Mouse (Mus musculus): Measurements from ENCODE around the gene Hlcs. TPM values are rescaled to one million over a fixed set of nuclear protein-coding genes. Genes with fewer than 3 reads are reported as not detected.

Gene Hlcs
- polyA plus RNA-seq, 1 experiment from 2014 or later = 7.0 TPM

DNA sequence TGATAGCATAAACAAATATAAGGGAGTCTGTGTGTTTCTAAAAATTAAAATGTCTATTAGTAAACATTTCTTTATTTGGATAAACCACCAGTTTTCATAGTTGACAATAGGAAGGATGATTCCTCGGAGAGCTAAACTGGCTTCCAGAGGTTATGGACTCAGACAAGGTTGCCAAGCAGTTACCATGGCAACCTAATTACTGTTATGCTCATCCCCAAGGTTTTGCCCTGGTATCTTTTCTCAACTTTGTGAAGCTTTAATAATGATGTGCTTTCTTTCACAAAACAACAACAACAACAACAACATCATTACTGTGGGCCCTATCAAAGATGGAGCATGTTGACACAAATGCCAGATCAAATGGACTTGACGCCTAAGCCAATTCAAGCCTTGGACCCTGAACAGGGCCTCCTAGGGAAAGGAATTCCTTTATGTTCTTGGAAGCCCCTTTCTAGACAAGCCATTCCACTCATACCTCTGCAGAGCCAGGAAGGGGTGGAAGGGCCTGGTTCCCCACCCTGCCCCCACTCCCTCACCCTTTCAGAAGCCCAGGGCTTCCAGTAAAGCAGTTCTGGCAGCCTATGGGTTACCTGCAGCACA lies 185.0 kb downstream of the Hlcs start:
- WGBS = 61% methylated on average over 2 of the region's 2 CpGs
- no peaks in the 10 kb centered on the region for H3K4me1 ChIP-seq (replicated peaks; ENCODE audit: control insufficient read depth, insufficient read depth)
- H3K4me2 ChIP-seq (replicated peaks; ENCODE audit: low read depth) = no peak overlapping the region
- no peak overlapping the region for H3K9ac ChIP-seq (ENCODE audit: low read length)
- H3K4me3 ChIP-seq (ENCODE audit: low read depth, low read length) = no peak overlapping the region
- ATAC-seq (ENCODE audit: low FRiP score, low TSS enrichment) (no peak), DNase-seq (ENCODE audit: low spot score) (no peak)
- H3K9me3 ChIP-seq (ENCODE audit: control insufficient read depth, low read length) = no peaks in the 10 kb centered on the region
- H3K36me3 ChIP-seq (ENCODE audit: control insufficient read depth, insufficient read depth, low read length) = no peaks in the 10 kb centered on the region
- H3K27ac ChIP-seq (replicated peaks) = no peak overlapping the region
- TF ChIP-seq EP300 (optimal IDR thresholded peaks at IDR 0.05) (no peak), CTCF (IDR thresholded peaks at IDR 0.05; ENCODE audit: low read depth) (no peak)
- peaks cover 7% of the 10 kb centered on the region; the same call in 1 of the 2 replicates for H3K27me3 ChIP-seq (ENCODE audit: control insufficient read depth, insufficient read depth, low read length)

DNA sequence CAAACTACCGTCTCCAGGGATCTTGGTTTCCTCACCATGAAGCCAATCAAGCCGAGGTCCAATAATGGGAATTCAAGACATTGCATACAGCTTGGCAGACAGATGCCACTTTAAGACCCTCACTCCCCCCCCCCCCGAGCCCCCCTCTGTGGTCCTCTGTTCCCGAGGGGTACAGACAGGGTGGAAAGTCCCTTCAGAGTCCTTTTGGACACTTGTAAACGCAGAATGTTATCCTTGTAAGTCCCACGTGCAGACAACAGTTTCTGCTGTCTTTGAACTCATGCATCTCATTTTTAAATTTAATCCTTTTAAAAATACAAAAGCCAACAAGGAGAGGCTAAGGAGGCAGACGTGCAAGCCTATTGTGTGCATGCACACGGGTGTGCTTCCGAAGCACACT lies 187.2 kb downstream of the Hlcs start:
- Histone ChIP-seq H3K27me3 (ENCODE audit: control insufficient read depth, insufficient read depth, low read length) (peaks cover 7% of the 10 kb centered on the region; the same call in 1 of the 2 replicates), H3K4me2 (replicated peaks; ENCODE audit: low read depth) (no peak overlapping the region), H3K9ac (ENCODE audit: low read length) (no peak overlapping the region), H3K4me1 (replicated peaks; ENCODE audit: control insufficient read depth, insufficient read depth) (no peaks in the 10 kb centered on the region), H3K27ac (replicated peaks) (no peak overlapping the region), H3K9me3 (ENCODE audit: control insufficient read depth, low read length) (no peaks in the 10 kb centered on the region), H3K4me3 (ENCODE audit: low read depth, low read length) (no peak overlapping the region), H3K36me3 (ENCODE audit: control insufficient read depth, insufficient read depth, low read length) (no peaks in the 10 kb centered on the region)
- WGBS = 50% methylated on average over 9 of the region's 9 CpGs
- TF ChIP-seq CTCF (IDR thresholded peaks at IDR 0.05; ENCODE audit: low read depth) (no peak), EP300 (optimal IDR thresholded peaks at IDR 0.05) (no peak)
- DNase-seq (ENCODE audit: low spot score) (no peak), ATAC-seq (ENCODE audit: low FRiP score, low TSS enrichment) (no peak)

DNA sequence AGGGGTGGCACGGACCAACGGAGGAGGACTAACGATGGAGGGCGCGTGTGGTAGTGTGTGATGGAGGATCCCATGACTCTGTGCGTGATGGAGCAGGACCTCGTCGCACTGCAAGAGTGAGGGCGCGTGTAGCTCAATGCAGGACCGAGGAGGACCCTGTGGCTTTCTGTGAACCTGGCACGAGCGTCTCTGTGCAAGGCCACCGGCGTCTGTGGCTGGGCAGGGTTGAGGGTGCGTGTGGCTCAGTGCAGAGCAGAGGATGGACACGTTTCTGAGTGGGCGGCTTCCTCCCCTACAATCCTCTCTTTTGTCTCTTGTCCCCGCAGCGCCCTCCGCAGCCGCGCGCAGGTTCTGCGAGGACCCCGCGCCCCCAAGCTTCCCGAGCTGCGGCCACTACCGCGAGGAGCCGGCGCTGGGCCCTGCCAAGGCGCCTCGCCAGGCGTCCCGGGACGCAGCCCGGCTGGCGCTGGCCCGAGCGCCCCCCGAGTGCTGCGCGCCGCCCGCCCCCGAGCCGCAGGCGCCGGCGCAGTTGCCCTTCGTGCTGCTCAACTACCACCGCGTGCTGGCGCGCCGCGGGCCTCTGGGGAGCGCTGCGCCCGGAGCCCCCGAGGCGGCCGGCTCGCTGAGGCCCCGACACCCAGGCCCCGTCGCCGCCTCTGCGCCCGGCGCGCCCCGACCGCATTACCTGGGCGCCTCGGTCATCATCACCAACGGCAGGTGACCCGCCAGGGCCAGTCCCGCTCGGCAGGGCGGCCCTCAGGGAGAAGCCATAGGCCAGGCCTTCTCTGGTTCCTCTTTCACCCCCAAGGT lies 188.0 kb downstream of the Hlcs start:
- Histone ChIP-seq H3K27me3 (ENCODE audit: control insufficient read depth, insufficient read depth, low read length) (peaks cover 7% of the 10 kb centered on the region; the same call in 1 of the 2 replicates), H3K4me3 (ENCODE audit: low read depth, low read length) (peak overlapping the region; percentile 36), H3K9ac (ENCODE audit: low read length) (peak overlapping the region; percentile 47), H3K4me1 (replicated peaks; ENCODE audit: control insufficient read depth, insufficient read depth) (no peaks in the 10 kb centered on the region), H3K4me2 (replicated peaks; ENCODE audit: low read depth) (peak overlapping the region; percentile 64), H3K27ac (replicated peaks) (no peak overlapping the region), H3K9me3 (ENCODE audit: control insufficient read depth, low read length) (no peaks in the 10 kb centered on the region), H3K36me3 (ENCODE audit: control insufficient read depth, insufficient read depth, low read length) (no peaks in the 10 kb centered on the region)
- TF ChIP-seq EP300 (optimal IDR thresholded peaks at IDR 0.05) = no peak
- no peak for TF ChIP-seq CTCF (IDR thresholded peaks at IDR 0.05; ENCODE audit: low read depth)
- DNase-seq (ENCODE audit: low spot score) = no peak
- 4% methylated on average over 58 of the region's 83 CpGs for WGBS
- ATAC-seq (ENCODE audit: low FRiP score, low TSS enrichment) = peak; percentile 36; the same call in 1 of the 2 replicates

DNA sequence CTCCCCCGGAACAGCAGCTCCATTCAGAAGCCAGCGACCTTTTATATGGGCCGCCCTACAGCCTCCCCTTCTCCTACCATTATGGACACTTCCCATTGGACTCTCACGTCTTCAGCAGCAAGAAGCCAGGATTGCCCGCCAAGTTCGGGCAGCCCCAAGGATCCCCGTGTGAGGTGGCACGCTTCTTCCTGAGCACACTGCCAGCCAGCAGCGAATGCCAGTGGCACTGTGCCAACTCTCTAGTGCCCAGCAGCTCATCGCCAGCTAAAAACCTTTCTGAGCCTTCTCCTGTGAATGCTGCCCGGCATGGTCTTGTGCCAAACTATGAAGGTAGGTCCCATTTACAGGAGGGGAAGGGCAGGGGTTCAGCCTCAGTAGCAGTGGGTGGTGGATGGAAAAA lies 190.1 kb downstream of the Hlcs start:
- Histone ChIP-seq H3K4me2 (replicated peaks; ENCODE audit: low read depth) (no peak overlapping the region), H3K27ac (replicated peaks) (no peak overlapping the region), H3K36me3 (ENCODE audit: control insufficient read depth, insufficient read depth, low read length) (no peaks in the 10 kb centered on the region), H3K9ac (ENCODE audit: low read length) (no peak overlapping the region), H3K27me3 (ENCODE audit: control insufficient read depth, insufficient read depth, low read length) (peaks cover 7% of the 10 kb centered on the region; the same call in 1 of the 2 replicates), H3K4me1 (replicated peaks; ENCODE audit: control insufficient read depth, insufficient read depth) (no peaks in the 10 kb centered on the region), H3K9me3 (ENCODE audit: control insufficient read depth, low read length) (no peaks in the 10 kb centered on the region), H3K4me3 (ENCODE audit: low read depth, low read length) (no peak overlapping the region)
- TF ChIP-seq EP300 (optimal IDR thresholded peaks at IDR 0.05) = no peak
- TF ChIP-seq CTCF (IDR thresholded peaks at IDR 0.05; ENCODE audit: low read depth) = no peak
- peak; percentile 20 for DNase-seq (ENCODE audit: low spot score)
- no peak for ATAC-seq (ENCODE audit: low FRiP score, low TSS enrichment)
- 71% methylated on average over 11 of the region's 11 CpGs for WGBS

DNA sequence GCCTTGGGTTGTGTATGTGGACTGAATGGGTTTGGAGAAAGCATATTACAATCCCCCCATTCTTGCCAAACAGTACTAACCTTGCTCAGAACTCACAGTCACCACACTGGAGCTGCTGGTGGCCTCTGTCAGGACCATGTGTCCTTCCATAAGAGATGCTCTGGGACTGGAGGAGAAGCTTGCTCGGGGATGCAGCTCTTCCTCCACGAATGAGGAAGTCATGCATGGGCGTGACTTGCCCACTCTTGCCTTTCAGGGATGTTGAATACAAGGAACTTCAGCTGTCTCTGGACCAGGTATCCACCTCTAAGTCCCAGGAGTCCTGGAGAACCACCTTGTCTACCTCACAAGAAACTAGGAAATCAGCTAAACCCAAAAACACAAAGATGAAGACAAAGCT lies 191.0 kb downstream of the Hlcs start:
- ATAC-seq (ENCODE audit: low FRiP score, low TSS enrichment) (no peak), DNase-seq (ENCODE audit: low spot score) (no peak)
- Histone ChIP-seq H3K4me1 (replicated peaks; ENCODE audit: control insufficient read depth, insufficient read depth) (no peaks in the 10 kb centered on the region), H3K36me3 (ENCODE audit: control insufficient read depth, insufficient read depth, low read length) (no peaks in the 10 kb centered on the region), H3K4me2 (replicated peaks; ENCODE audit: low read depth) (no peak overlapping the region), H3K27ac (replicated peaks) (no peak overlapping the region), H3K27me3 (ENCODE audit: control insufficient read depth, insufficient read depth, low read length) (peaks cover 7% of the 10 kb centered on the region; the same call in 1 of the 2 replicates), H3K9me3 (ENCODE audit: control insufficient read depth, low read length) (no peaks in the 10 kb centered on the region), H3K4me3 (ENCODE audit: low read depth, low read length) (no peak overlapping the region), H3K9ac (ENCODE audit: low read length) (no peak overlapping the region)
- TF ChIP-seq EP300 (optimal IDR thresholded peaks at IDR 0.05) (no peak), CTCF (IDR thresholded peaks at IDR 0.05; ENCODE audit: low read depth) (no peak)
- 83% methylated on average over 3 of the region's 3 CpGs for WGBS

DNA sequence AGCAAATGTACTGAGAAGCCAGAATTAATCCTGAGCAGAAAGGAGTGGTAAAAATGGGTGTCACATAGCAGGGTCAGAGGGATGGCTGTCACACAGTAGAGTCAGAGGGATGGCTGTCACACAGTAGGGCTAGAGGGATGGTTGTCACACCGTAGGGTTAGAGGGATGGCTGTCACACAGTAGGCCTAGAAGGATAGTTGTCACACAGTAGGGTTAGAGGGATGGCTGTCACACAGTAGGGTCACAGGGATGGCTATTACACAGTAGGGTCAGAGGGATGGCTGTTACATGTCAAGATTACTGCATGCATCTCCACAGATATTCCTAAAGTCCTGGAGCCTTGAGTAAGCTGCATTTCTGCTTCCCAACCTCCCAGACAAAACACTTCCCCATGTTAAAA lies 195.0 kb downstream of the Hlcs start:
- no peak overlapping the region for H3K4me2 ChIP-seq (replicated peaks; ENCODE audit: low read depth)
- no peak overlapping the region for H3K4me3 ChIP-seq (ENCODE audit: low read depth, low read length)
- DNase-seq (ENCODE audit: low spot score) (no peak), ATAC-seq (ENCODE audit: low FRiP score, low TSS enrichment) (no peak)
- no peaks in the 10 kb centered on the region for H3K4me1 ChIP-seq (replicated peaks; ENCODE audit: control insufficient read depth, insufficient read depth)
- TF ChIP-seq EP300 (optimal IDR thresholded peaks at IDR 0.05) (no peak), CTCF (IDR thresholded peaks at IDR 0.05; ENCODE audit: low read depth) (no peak)
- 100% methylated on average over 1 of the region's 1 CpGs for WGBS
- H3K27me3 ChIP-seq (ENCODE audit: control insufficient read depth, insufficient read depth, low read length) = no peaks in the 10 kb centered on the region; the same call in 1 of the 2 replicates
- no peak overlapping the region for H3K9ac ChIP-seq (ENCODE audit: low read length)
- no peak overlapping the region for H3K27ac ChIP-seq (replicated peaks)
- no peaks in the 10 kb centered on the region for H3K36me3 ChIP-seq (ENCODE audit: control insufficient read depth, insufficient read depth, low read length)
- H3K9me3 ChIP-seq (ENCODE audit: control insufficient read depth, low read length) = no peaks in the 10 kb centered on the region
